Mouse (Mus musculus): Measurements from ENCODE around the gene Usp45. TPM values are rescaled to one million over a fixed set of nuclear protein-coding genes. Genes with fewer than 3 reads are reported as not detected.
A peak's percentile ranks its signal among the peaks of the same experiment; 100 is the strongest.

The Usp45 gene
- polyA plus RNA-seq, 1 experiment from 2014 or later: 16.5 TPM

- DNase-seq (ENCODE audit: low spot score) (no peak), ATAC-seq (replicated peaks; ENCODE audit: low FRiP score) (peak; percentile 89)
- H3K4me2 ChIP-seq: peak overlapping the region; percentile 38
- no peak overlapping the region for H3K4me3 ChIP-seq (ENCODE audit: low read depth, low read length)
- no peaks in the 10 kb centered on the region for H3K27me3 ChIP-seq (replicated peaks; ENCODE audit: control insufficient read depth, insufficient read depth, low read length)
- H3K36me3 ChIP-seq (ENCODE audit: control insufficient read depth, insufficient read depth, low read length): peaks cover 28% of the 10 kb centered on the region
- no peaks in the 10 kb centered on the region for H3K9me3 ChIP-seq (ENCODE audit: control insufficient read depth, low read length)
- peaks cover 16% of the 10 kb centered on the region for H3K4me1 ChIP-seq (replicated peaks; ENCODE audit: control insufficient read depth, insufficient read depth, low read length)
- 0 out of 2 replicates have a peak overlapping the region, but pooled peaks have one; percentile 15 for H3K9ac ChIP-seq (ENCODE audit: low read depth, low read length)
- WGBS: 76% methylated on average over 12 of the region's 12 CpGs
- peak overlapping the region; percentile 75 for H3K27ac ChIP-seq (ENCODE audit: low read depth, low read length)
Observed at GRCm38 (mm10) chr4:21780816-21781726, 14.1 kb downstream of the Usp45 start.

- no peak for DNase-seq (ENCODE audit: low spot score)
- peaks cover 34% of the 10 kb centered on the region for H3K36me3 ChIP-seq (ENCODE audit: control insufficient read depth, insufficient read depth, low read length)
- H3K27ac ChIP-seq (ENCODE audit: low read depth, low read length): no peak overlapping the region
- no peaks in the 10 kb centered on the region for H3K27me3 ChIP-seq (replicated peaks; ENCODE audit: control insufficient read depth, insufficient read depth, low read length)
- H3K9ac ChIP-seq (ENCODE audit: low read depth, low read length): no peak overlapping the region
- no peak for ATAC-seq (replicated peaks; ENCODE audit: low FRiP score)
- H3K4me2 ChIP-seq: no peak overlapping the region
- no peaks in the 10 kb centered on the region for H3K9me3 ChIP-seq (ENCODE audit: control insufficient read depth, low read length)
- 94% methylated on average over 12 of the region's 12 CpGs for WGBS
- peaks cover 4% of the 10 kb centered on the region; the same call in 1 of the 2 replicates for H3K4me1 ChIP-seq (replicated peaks; ENCODE audit: control insufficient read depth, insufficient read depth, low read length)
- H3K4me3 ChIP-seq (ENCODE audit: low read depth, low read length): no peak overlapping the region
Observed at GRCm38 (mm10) chr4:21786268-21786667, 19.3 kb downstream of the Usp45 start.

- H3K27ac ChIP-seq (ENCODE audit: low read depth, low read length): no peak overlapping the region
- no peak overlapping the region for H3K4me3 ChIP-seq (ENCODE audit: low read depth, low read length)
- H3K9me3 ChIP-seq (ENCODE audit: control insufficient read depth, low read length): no peaks in the 10 kb centered on the region
- no peaks in the 10 kb centered on the region for H3K27me3 ChIP-seq (replicated peaks; ENCODE audit: control insufficient read depth, insufficient read depth, low read length)
- peaks cover 19% of the 10 kb centered on the region for H3K36me3 ChIP-seq (ENCODE audit: control insufficient read depth, insufficient read depth, low read length)
- 85% methylated on average over 6 of the region's 6 CpGs for WGBS
- H3K4me2 ChIP-seq: no peak overlapping the region
- ATAC-seq (replicated peaks; ENCODE audit: low FRiP score): no peak
- H3K9ac ChIP-seq (ENCODE audit: low read depth, low read length): no peak overlapping the region
- DNase-seq (ENCODE audit: low spot score): no peak
- no peaks in the 10 kb centered on the region for H3K4me1 ChIP-seq (replicated peaks; ENCODE audit: control insufficient read depth, insufficient read depth, low read length)
Observed at GRCm38 (mm10) chr4:21788903-21789302, 21.9 kb downstream of the Usp45 start.

- DNase-seq (ENCODE audit: low spot score) (no peak), ATAC-seq (replicated peaks; ENCODE audit: low FRiP score) (no peak)
- 84% methylated on average over 4 of the region's 4 CpGs for WGBS
- Histone ChIP-seq H3K27ac (ENCODE audit: low read depth, low read length) (no peak overlapping the region), H3K36me3 (ENCODE audit: control insufficient read depth, insufficient read depth, low read length) (peaks cover 19% of the 10 kb centered on the region), H3K27me3 (replicated peaks; ENCODE audit: control insufficient read depth, insufficient read depth, low read length) (no peaks in the 10 kb centered on the region), H3K9me3 (ENCODE audit: control insufficient read depth, low read length) (no peaks in the 10 kb centered on the region), H3K4me2 (no peak overlapping the region), H3K4me1 (replicated peaks; ENCODE audit: control insufficient read depth, insufficient read depth, low read length) (no peaks in the 10 kb centered on the region), H3K4me3 (ENCODE audit: low read depth, low read length) (no peak overlapping the region), H3K9ac (ENCODE audit: low read depth, low read length) (no peak overlapping the region)
Observed at GRCm38 (mm10) chr4:21789836-21790235, 22.9 kb downstream of the Usp45 start.

- Histone ChIP-seq H3K9me3 (ENCODE audit: control insufficient read depth, low read length) (no peaks in the 10 kb centered on the region), H3K4me1 (replicated peaks; ENCODE audit: control insufficient read depth, insufficient read depth, low read length) (no peaks in the 10 kb centered on the region), H3K9ac (ENCODE audit: low read depth, low read length) (no peak overlapping the region), H3K4me2 (no peak overlapping the region), H3K4me3 (ENCODE audit: low read depth, low read length) (no peak overlapping the region), H3K27me3 (replicated peaks; ENCODE audit: control insufficient read depth, insufficient read depth, low read length) (no peaks in the 10 kb centered on the region), H3K27ac (ENCODE audit: low read depth, low read length) (no peak overlapping the region), H3K36me3 (ENCODE audit: control insufficient read depth, insufficient read depth, low read length) (peaks cover 3% of the 10 kb centered on the region; the same call in 1 of the 2 replicates)
- 72% methylated on average over 3 of the region's 3 CpGs for WGBS
- ATAC-seq (replicated peaks; ENCODE audit: low FRiP score) (no peak), DNase-seq (ENCODE audit: low spot score) (no peak)
Observed at GRCm38 (mm10) chr4:21793631-21794030, 26.7 kb downstream of the Usp45 start.

- Histone ChIP-seq H3K36me3 (ENCODE audit: control insufficient read depth, insufficient read depth, low read length) (peaks cover 13% of the 10 kb centered on the region; the same call in 1 of the 2 replicates), H3K27me3 (replicated peaks; ENCODE audit: control insufficient read depth, insufficient read depth, low read length) (no peaks in the 10 kb centered on the region), H3K4me3 (ENCODE audit: low read depth, low read length) (no peak overlapping the region), H3K27ac (ENCODE audit: low read depth, low read length) (no peak overlapping the region), H3K9me3 (ENCODE audit: control insufficient read depth, low read length) (no peaks in the 10 kb centered on the region), H3K4me2 (no peak overlapping the region), H3K9ac (ENCODE audit: low read depth, low read length) (no peak overlapping the region), H3K4me1 (replicated peaks; ENCODE audit: control insufficient read depth, insufficient read depth, low read length) (no peaks in the 10 kb centered on the region)
- ATAC-seq (replicated peaks; ENCODE audit: low FRiP score) (no peak), DNase-seq (ENCODE audit: low spot score) (no peak)
- WGBS: 95% methylated on average over 1 of the region's 1 CpGs
Observed at GRCm38 (mm10) chr4:21801013-21801412, 34.1 kb downstream of the Usp45 start.

GRCm38 (mm10) chr4:21801620-21802019 lies 34.7 kb downstream of the Usp45 start:
- H3K36me3 ChIP-seq (ENCODE audit: control insufficient read depth, insufficient read depth, low read length): peaks cover 14% of the 10 kb centered on the region; the same call in 1 of the 2 replicates
- no peak for DNase-seq (ENCODE audit: low spot score)
- no peak overlapping the region for H3K9ac ChIP-seq (ENCODE audit: low read depth, low read length)
- no peaks in the 10 kb centered on the region for H3K4me1 ChIP-seq (replicated peaks; ENCODE audit: control insufficient read depth, insufficient read depth, low read length)
- no peak overlapping the region for H3K27ac ChIP-seq (ENCODE audit: low read depth, low read length)
- H3K4me3 ChIP-seq (ENCODE audit: low read depth, low read length): no peak overlapping the region
- no peaks in the 10 kb centered on the region for H3K9me3 ChIP-seq (ENCODE audit: control insufficient read depth, low read length)
- peak; percentile 87 for ATAC-seq (replicated peaks; ENCODE audit: low FRiP score)
- WGBS: 78% methylated on average over 2 of the region's 2 CpGs
- H3K27me3 ChIP-seq (replicated peaks; ENCODE audit: control insufficient read depth, insufficient read depth, low read length): no peaks in the 10 kb centered on the region
- no peak overlapping the region for H3K4me2 ChIP-seq

- Histone ChIP-seq H3K9me3 (ENCODE audit: control insufficient read depth, low read length) (no peaks in the 10 kb centered on the region), H3K4me2 (no peak overlapping the region), H3K4me1 (replicated peaks; ENCODE audit: control insufficient read depth, insufficient read depth, low read length) (no peaks in the 10 kb centered on the region), H3K4me3 (ENCODE audit: low read depth, low read length) (no peak overlapping the region), H3K9ac (ENCODE audit: low read depth, low read length) (no peak overlapping the region), H3K27ac (ENCODE audit: low read depth, low read length) (no peak overlapping the region), H3K36me3 (ENCODE audit: control insufficient read depth, insufficient read depth, low read length) (peaks cover 16% of the 10 kb centered on the region), H3K27me3 (replicated peaks; ENCODE audit: control insufficient read depth, insufficient read depth, low read length) (no peaks in the 10 kb centered on the region)
- 86% methylated on average over 5 of the region's 5 CpGs for WGBS
- ATAC-seq (replicated peaks; ENCODE audit: low FRiP score) (no peak), DNase-seq (ENCODE audit: low spot score) (no peak)
Observed at GRCm38 (mm10) chr4:21807204-21807603, 40.2 kb downstream of the Usp45 start.

- Histone ChIP-seq H3K4me1 (replicated peaks; ENCODE audit: control insufficient read depth, insufficient read depth, low read length) (no peaks in the 10 kb centered on the region), H3K4me2 (no peak overlapping the region), H3K27ac (ENCODE audit: low read depth, low read length) (no peak overlapping the region), H3K9me3 (ENCODE audit: control insufficient read depth, low read length) (no peaks in the 10 kb centered on the region), H3K4me3 (ENCODE audit: low read depth, low read length) (no peak overlapping the region), H3K36me3 (ENCODE audit: control insufficient read depth, insufficient read depth, low read length) (peaks cover 9% of the 10 kb centered on the region), H3K27me3 (replicated peaks; ENCODE audit: control insufficient read depth, insufficient read depth, low read length) (no peaks in the 10 kb centered on the region), H3K9ac (ENCODE audit: low read depth, low read length) (no peak overlapping the region)
- DNase-seq (ENCODE audit: low spot score): no peak
- WGBS: 89% methylated on average over 3 of the region's 3 CpGs
- no peak for ATAC-seq (replicated peaks; ENCODE audit: low FRiP score)
Observed at GRCm38 (mm10) chr4:21810608-21811007, 43.7 kb downstream of the Usp45 start.

All from liver, embryonic 11.5 days (tissue).